Mouse (Mus musculus) thymus, adult 2 months (tissue): Measurements from ENCODE around the gene Slc39a11. TPM values are rescaled to one million over a fixed set of nuclear protein-coding genes. Genes with fewer than 3 reads are reported as not detected.

Experiments
- DNase-seq: peaks from one replicate; pipeline ENCODE4 v3.0.0; 2021
- H3K27ac ChIP-seq: fragments of 200-500 bp; 2 replicates; pipeline ENCODE4 v1.5.1; 2012; ENCODE audit warnings: low read length, control low read depth; ENCODE audit not compliant: control insufficient read depth, insufficient read depth
- H3K27me3 ChIP-seq: fragments of 200-500 bp; 2 replicates; pipeline ENCODE4 v1.6.1; 2012; ENCODE audit warnings: mild to moderate bottlenecking, low read length, moderate library complexity, mixed read lengths; ENCODE audit not compliant: control insufficient read depth, insufficient read depth
- H3K36me3 ChIP-seq: fragments of 200-500 bp; 2 replicates; pipeline ENCODE4 v1.6.1; 2012; ENCODE audit warnings: mild to moderate bottlenecking, low read length, moderate library complexity; ENCODE audit not compliant: control insufficient read depth, insufficient read depth
- H3K4me1 ChIP-seq: fragments of 200-500 bp; replicated peaks from 2 replicates; pipeline ENCODE4 v1.6.1; 2012; ENCODE audit warnings: low read length; ENCODE audit not compliant: control insufficient read depth, insufficient read depth
- H3K4me3 ChIP-seq: fragments of 200-500 bp; 2 replicates; pipeline ENCODE4 v1.5.1; 2012; ENCODE audit warnings: mild to moderate bottlenecking, low read length, control low read depth, moderate library complexity; ENCODE audit not compliant: control insufficient read depth, insufficient read depth
- CTCF ChIP-seq: fragments of 200-500 bp; IDR thresholded peaks from 2 replicates; pipeline ENCODE4 v1.5.1; 2012; ENCODE audit warnings: mild to moderate bottlenecking, control low read depth, low read length, moderate library complexity, borderline replicate concordance; ENCODE audit not compliant: control insufficient read depth, poor library complexity, insufficient read depth; ENCODE audit errors: extremely low read depth
- POLR2A ChIP-seq: fragments of 200-500 bp; IDR thresholded peaks from 2 replicates; pipeline ENCODE4 v1.6.1; 2012; ENCODE audit warnings: mild to moderate bottlenecking, low read length, control low read depth, moderate library complexity; ENCODE audit not compliant: control insufficient read depth, poor library complexity, insufficient read depth; ENCODE audit errors: extremely low read depth
- WGBS: fragments of 180-500 bp; shearing (Covaris S2); methylation state at CpG from one replicate; pipeline ENCODE4 v1.1.7; 2018; 5-methylcytosine and 5-hydroxymethylcytosine counted together
- polyA plus RNA-seq: library from polyadenylated mRNA; depleted of rRNA; stranded (reverse); fragments of >200 nt; gene quantifications from 2 replicates; pipeline ENCODE4 v1.2.3, GENCODE M21; 2012

Slc39a11 gene
- polyA plus RNA-seq, 1 experiment = 18.0 TPM

DNA sequence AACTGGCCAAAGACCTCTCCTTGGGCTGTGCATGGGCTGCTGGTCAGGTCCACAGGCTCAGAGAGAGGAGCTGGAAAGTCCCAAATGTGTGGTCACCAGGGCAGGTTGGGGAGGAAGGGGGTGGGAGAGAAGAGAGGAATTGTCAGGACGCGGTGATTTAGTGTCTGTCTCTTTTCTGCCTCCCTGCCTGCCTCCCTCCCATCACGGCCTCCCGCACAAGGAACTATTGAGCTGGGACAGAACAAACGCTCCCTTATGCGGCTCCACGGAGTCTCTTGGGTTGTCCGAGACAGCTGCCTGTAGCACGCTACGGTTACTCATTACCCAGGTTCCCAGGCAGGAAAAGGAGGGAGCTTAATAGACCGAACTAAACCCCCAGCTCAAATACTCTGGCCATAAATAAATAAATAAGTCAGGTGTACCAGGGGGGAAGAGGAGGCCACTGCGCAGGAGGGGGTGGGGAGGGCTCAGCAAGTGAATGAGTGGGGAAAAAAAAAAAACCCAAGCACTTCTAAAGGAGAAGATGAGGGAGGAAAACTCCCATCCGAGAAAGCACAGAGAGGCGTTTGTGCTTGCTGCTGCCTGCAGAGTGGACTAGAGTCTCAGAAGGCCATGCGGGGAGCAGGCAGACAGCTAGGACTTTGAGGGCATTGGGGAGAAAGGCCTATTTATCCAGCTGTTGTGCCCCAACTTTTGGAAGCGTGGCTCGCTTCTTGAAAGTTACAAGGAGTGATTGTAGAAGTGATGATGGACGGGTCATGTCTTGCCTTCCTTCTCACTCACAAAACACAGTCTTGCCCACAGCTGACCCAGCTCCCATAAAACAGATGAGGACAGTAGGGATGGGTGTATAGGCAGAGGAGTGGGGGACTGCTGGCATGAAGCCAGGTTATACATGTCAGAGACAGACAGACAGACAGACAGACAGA lies 428.3 kb downstream of the Slc39a11 start:
- no peaks in the 10 kb centered on the region for H3K4me1 ChIP-seq
- H3K36me3 ChIP-seq = no peaks in the 10 kb centered on the region
- H3K27me3 ChIP-seq = no peaks in the 10 kb centered on the region
- TF ChIP-seq CTCF (no peak), POLR2A (no peak)
- H3K27ac ChIP-seq = no peak overlapping the region
- DNase-seq = no peak
- WGBS = 73% methylated on average over 18 of the region's 18 CpGs
- H3K4me3 ChIP-seq = no peak overlapping the region

DNA sequence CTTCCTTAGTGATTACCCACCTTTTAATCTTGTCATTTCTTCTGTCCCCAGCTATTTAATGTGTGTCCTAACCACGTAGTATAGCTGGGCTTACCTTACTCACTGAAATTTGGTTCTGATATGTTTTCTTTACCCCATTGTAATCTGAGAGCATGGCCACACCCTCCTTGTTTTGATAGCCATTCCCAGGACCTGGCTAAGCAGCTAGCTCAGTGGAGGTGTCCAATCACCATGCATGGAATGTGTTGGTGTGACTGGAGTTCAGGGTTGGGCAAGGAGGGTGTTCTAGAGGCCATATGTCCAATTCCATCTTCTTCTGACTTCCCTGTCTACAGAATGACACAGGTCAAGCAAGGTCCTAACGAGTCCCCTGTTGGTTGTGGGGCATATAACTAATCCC lies 429.2 kb downstream of the Slc39a11 start:
- no peaks in the 10 kb centered on the region for H3K36me3 ChIP-seq
- 91% methylated on average over 2 of the region's 2 CpGs for WGBS
- no peaks in the 10 kb centered on the region for H3K27me3 ChIP-seq
- no peak for DNase-seq
- no peak overlapping the region for H3K27ac ChIP-seq
- no peak overlapping the region for H3K4me3 ChIP-seq
- no peaks in the 10 kb centered on the region for H3K4me1 ChIP-seq
- no peak for TF ChIP-seq CTCF
- TF ChIP-seq POLR2A = no peak

DNA sequence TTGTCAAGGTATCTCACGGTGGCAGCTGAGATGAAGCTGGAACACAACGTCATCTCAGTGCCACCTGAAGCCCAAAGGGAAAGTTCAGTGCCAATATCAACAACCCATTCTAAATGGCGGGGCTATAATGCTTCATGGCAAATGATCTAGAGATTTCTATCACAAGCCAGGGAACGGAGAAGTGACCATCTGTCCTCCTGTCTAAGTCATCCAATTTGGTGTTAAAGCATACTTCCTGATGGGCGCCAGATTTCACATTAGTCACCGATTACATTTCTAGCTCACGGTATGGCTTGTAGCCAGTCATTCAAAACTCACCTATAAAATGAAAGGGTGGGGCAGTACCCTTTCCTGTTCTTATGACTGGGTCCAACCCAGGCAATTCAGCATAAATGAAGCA lies 435.1 kb downstream of the Slc39a11 start:
- no peaks in the 10 kb centered on the region for H3K27me3 ChIP-seq
- WGBS = 91% methylated on average over 7 of the region's 7 CpGs
- H3K27ac ChIP-seq = no peak overlapping the region

DNA sequence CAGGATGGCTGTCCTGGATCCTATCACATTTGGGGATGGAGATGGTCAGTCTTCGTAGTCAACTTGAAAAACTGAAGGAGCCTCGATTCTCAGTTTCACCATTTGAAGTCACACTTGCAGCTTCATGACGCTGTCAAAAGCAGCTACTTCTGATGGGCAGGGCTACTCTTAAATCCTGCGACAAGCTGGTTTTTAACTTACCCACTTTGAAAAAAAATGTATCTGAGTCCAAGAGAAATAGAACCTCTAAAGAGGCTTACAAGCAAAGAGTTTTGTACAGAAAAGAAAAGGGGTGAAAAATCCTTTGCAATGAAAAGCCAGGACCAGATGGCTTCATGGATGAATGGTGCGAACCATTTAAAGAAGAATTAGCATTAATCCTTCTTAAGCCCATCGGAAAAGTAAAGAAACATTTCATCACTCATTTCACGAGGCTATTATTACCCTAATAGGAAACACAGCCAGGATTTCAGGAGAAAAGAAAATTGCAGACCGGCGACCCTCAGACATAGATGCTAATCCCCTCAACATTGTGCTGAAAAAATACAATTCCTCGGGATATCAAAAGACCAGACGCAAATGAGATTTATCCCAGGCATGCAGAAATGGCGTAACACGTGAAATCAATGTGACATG lies 437.4 kb downstream of the Slc39a11 start:
- no peak for DNase-seq
- Histone ChIP-seq H3K4me3 (no peak overlapping the region), H3K27me3 (no peaks in the 10 kb centered on the region), H3K4me1 (peaks cover 12% of the 10 kb centered on the region), H3K27ac (no peak overlapping the region), H3K36me3 (no peaks in the 10 kb centered on the region)
- WGBS = 92% methylated on average over 13 of the region's 13 CpGs
- TF ChIP-seq POLR2A (no peak), CTCF (no peak)

More for the DNA sequence above, 435.1 kb downstream of the Slc39a11 start:
- Histone ChIP-seq H3K4me3 (no peak overlapping the region), H3K4me1 (no peaks in the 10 kb centered on the region), H3K36me3 (no peaks in the 10 kb centered on the region)
- no peak for DNase-seq
- no peak for TF ChIP-seq CTCF
- no peak for TF ChIP-seq POLR2A

DNA sequence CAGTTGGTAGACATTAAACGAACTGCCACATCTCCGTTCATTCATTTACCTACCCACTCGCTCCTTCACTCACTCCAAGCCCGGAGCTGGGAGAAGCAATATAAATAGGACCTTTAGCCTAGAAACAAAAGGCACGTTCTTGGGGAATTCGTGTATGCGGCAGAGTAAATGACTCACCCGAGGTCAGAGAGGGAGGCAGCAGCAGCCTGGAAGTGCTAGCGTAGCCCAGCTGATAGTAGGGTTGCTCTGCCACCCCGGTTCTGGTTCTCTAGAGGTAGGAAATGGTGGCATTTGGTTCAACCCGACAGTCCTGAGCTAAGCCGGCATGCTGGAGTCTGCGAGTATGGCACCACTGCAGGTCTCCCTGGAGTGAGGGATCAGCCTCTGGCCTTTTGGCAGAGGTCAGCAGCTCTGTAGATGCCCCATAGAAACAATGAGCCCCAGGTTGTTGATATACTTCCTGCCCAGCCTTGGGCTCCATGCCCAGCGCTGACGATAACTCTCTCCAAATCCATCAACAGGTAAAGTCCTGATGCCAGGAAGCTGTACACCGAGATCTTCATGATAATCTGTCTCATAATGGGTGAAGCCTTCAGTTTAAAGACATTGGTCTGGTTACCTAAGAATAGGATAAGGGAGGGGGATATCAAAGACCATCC lies 440.5 kb downstream of the Slc39a11 start:
- no peak overlapping the region for H3K27ac ChIP-seq
- 75% methylated on average over 16 of the region's 16 CpGs for WGBS
- no peak for TF ChIP-seq POLR2A
- no peak for TF ChIP-seq CTCF
- H3K36me3 ChIP-seq = no peaks in the 10 kb centered on the region
- peaks cover 12% of the 10 kb centered on the region for H3K4me1 ChIP-seq
- no peaks in the 10 kb centered on the region for H3K27me3 ChIP-seq
- no peak overlapping the region for H3K4me3 ChIP-seq
- DNase-seq = no peak

DNA sequence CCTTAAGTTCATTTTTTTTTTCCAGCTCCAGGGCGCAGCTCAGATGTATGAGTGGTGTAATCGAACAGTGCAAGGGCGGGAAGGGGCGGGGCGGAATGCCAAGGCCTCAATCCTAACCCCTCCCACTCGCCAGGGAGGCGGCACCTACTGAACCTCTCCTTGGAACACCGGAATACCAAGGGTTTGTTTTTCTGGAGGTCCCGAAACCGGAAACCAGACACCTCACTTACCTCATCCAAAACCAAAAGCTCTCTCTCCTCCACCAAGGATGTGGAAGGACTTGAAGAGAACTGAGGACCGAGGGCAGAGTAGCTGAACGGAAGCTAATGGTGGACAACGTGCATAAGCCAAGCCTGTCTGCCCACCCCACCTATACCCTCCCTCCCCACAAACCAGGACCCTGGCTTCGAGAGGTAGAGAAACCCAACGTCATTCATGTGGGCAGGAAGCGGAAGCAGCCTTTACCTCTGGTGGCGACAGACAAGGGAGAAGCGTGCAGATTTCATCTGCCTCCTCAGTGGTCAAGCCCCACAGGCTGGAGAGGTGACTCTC lies 441.3 kb downstream of the Slc39a11 start:
- no peaks in the 10 kb centered on the region for H3K36me3 ChIP-seq
- H3K27ac ChIP-seq = no peak overlapping the region
- no peak overlapping the region; the same call in 1 of the 2 replicates for H3K4me3 ChIP-seq
- no peak for DNase-seq
- H3K4me1 ChIP-seq = peaks cover 12% of the 10 kb centered on the region
- TF ChIP-seq CTCF (no peak), POLR2A (no peak)
- WGBS = 35% methylated on average over 18 of the region's 18 CpGs
- no peaks in the 10 kb centered on the region for H3K27me3 ChIP-seq
